Mouse (Mus musculus) testis, adult 2 months (tissue): ENCODE data around the gene Cript.

ENCODE experiments used
- CTCF ChIP-seq: fragments of 200-500 bp; IDR thresholded peaks from 2 replicates; pipeline ENCODE4 v1.5.1; 2012; ENCODE audit warnings: low read depth, mild to moderate bottlenecking, inconsistent platforms, low read length, moderate library complexity; ENCODE audit not compliant: control insufficient read depth, insufficient read depth, insufficient replicate concordance
- POLR2A ChIP-seq: fragments of 200-500 bp; IDR thresholded peaks from 2 replicates; pipeline ENCODE4 v1.6.1; 2012; ENCODE audit warnings: low read depth, mild to moderate bottlenecking, inconsistent platforms, low read length, moderate library complexity; ENCODE audit not compliant: control insufficient read depth

DNA sequence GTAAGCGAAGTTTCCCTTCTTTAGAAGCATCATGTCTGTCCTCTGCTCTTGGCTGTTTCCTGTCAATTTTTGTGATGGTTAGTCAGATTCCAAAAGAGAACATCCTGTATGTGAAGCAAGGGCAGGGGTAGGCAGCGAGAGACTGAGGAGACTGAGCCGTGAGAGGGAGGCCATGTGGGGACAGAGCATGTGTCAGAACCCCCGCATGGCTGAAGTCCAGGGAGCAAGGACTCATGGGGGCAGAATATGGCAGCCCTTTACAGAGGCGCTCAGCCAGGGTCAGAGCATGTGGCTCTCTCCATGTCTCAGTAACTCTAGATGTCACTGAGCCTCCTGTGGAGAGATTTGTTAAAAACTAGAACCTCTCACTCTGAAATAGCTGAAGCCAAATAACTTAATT is 28.6 kb downstream of the Cript start:
- TF ChIP-seq CTCF (no peak), POLR2A (no peak)
